Mouse (Mus musculus): ENCODE results near the gene Ccdc33. TPM values are rescaled to one million over a fixed set of nuclear protein-coding genes. Genes with fewer than 3 reads are reported as not detected.

The Ccdc33 gene
- total and polyA plus RNA-seq, 2 experiments: not detected

- Histone ChIP-seq H3K27me3 (ENCODE audit: control insufficient read depth, insufficient read depth, low read length) (no peaks in the 10 kb centered on the region), H3K27ac (replicated peaks; ENCODE audit: insufficient read depth, low read depth, low read length) (no peak overlapping the region)
These were observed 5.2 kb downstream of the Ccdc33 start for GRCm38 (mm10) chr9:58113279-58113884.

GRCm38 (mm10) chr9:58112866-58113278, 5.8 kb downstream of the Ccdc33 start:
- peaks cover 13% of the 10 kb centered on the region for H3K4me1 ChIP-seq (ENCODE audit: control insufficient read depth, insufficient read depth, low read length)
- no peak for DNase-seq (ENCODE audit: extremely low read depth, low read depth, low spot score)
- H3K9ac ChIP-seq (ENCODE audit: low read depth, low read length): no peak overlapping the region
- H3K27ac ChIP-seq (replicated peaks; ENCODE audit: insufficient read depth, low read depth, low read length): no peak overlapping the region
- H3K4me3 ChIP-seq (ENCODE audit: insufficient read depth, low read depth, low read length): no peak overlapping the region
- H3K79me2 ChIP-seq (ENCODE audit: control insufficient read depth, insufficient read depth, low read length): no peaks in the 10 kb centered on the region
- WGBS: 13% methylated on average over 6 of the region's 6 CpGs
- TF ChIP-seq CTCF (IDR thresholded peaks at IDR 0.05; ENCODE audit: low read depth, low read length): no peak
- no peak for TF ChIP-seq POLR2A (IDR thresholded peaks at IDR 0.05; ENCODE audit: extremely low read depth, insufficient read depth, low read length)
- H3K27me3 ChIP-seq (ENCODE audit: control insufficient read depth, insufficient read depth, low read length): no peaks in the 10 kb centered on the region
- H3K36me3 ChIP-seq (ENCODE audit: control insufficient read depth, insufficient read depth, low read length): no peaks in the 10 kb centered on the region

More at GRCm38 (mm10) chr9:58113279-58113884, 5.2 kb downstream of the Ccdc33 start:
- TF ChIP-seq CTCF (IDR thresholded peaks at IDR 0.05; ENCODE audit: low read depth, low read length) (no peak), POLR2A (IDR thresholded peaks at IDR 0.05; ENCODE audit: extremely low read depth, insufficient read depth, low read length) (no peak)
- Histone ChIP-seq H3K9ac (ENCODE audit: low read depth, low read length) (no peak overlapping the region), H3K36me3 (ENCODE audit: control insufficient read depth, insufficient read depth, low read length) (no peaks in the 10 kb centered on the region), H3K4me1 (ENCODE audit: control insufficient read depth, insufficient read depth, low read length) (peaks cover 13% of the 10 kb centered on the region), H3K79me2 (ENCODE audit: control insufficient read depth, insufficient read depth, low read length) (no peaks in the 10 kb centered on the region), H3K4me3 (ENCODE audit: insufficient read depth, low read depth, low read length) (no peak overlapping the region)
- no peak for DNase-seq (ENCODE audit: extremely low read depth, low read depth, low spot score)
- WGBS: 24% methylated on average over 22 of the region's 22 CpGs

- no peaks in the 10 kb centered on the region for H3K79me2 ChIP-seq (ENCODE audit: control insufficient read depth, insufficient read depth, low read length)
- no peaks in the 10 kb centered on the region for H3K36me3 ChIP-seq (ENCODE audit: control insufficient read depth, insufficient read depth, low read length)
- H3K4me3 ChIP-seq (ENCODE audit: insufficient read depth, low read depth, low read length): no peak overlapping the region
- DNase-seq (ENCODE audit: extremely low read depth, low read depth, low spot score): peak; percentile 68
- TF ChIP-seq POLR2A (IDR thresholded peaks at IDR 0.05; ENCODE audit: extremely low read depth, insufficient read depth, low read length) (no peak), CTCF (IDR thresholded peaks at IDR 0.05; ENCODE audit: low read depth, low read length) (no peak)
- H3K27me3 ChIP-seq (ENCODE audit: control insufficient read depth, insufficient read depth, low read length): no peaks in the 10 kb centered on the region
- H3K4me1 ChIP-seq (ENCODE audit: control insufficient read depth, insufficient read depth, low read length): peaks cover 13% of the 10 kb centered on the region
- H3K9ac ChIP-seq (ENCODE audit: low read depth, low read length): no peak overlapping the region
- 18% methylated on average over 6 of the region's 6 CpGs for WGBS
- H3K27ac ChIP-seq (replicated peaks; ENCODE audit: insufficient read depth, low read depth, low read length): no peak overlapping the region
These were observed 6.3 kb downstream of the Ccdc33 start for GRCm38 (mm10) chr9:58112321-58112751.

GRCm38 (mm10) chr9:58111431-58111830, 7.2 kb downstream of the Ccdc33 start:
- Histone ChIP-seq H3K79me2 (ENCODE audit: control insufficient read depth, insufficient read depth, low read length) (no peaks in the 10 kb centered on the region), H3K27ac (replicated peaks; ENCODE audit: insufficient read depth, low read depth, low read length) (no peak overlapping the region), H3K9ac (ENCODE audit: low read depth, low read length) (no peak overlapping the region), H3K27me3 (ENCODE audit: control insufficient read depth, insufficient read depth, low read length) (no peaks in the 10 kb centered on the region), H3K4me1 (ENCODE audit: control insufficient read depth, insufficient read depth, low read length) (peaks cover 13% of the 10 kb centered on the region), H3K4me3 (ENCODE audit: insufficient read depth, low read depth, low read length) (no peak overlapping the region), H3K36me3 (ENCODE audit: control insufficient read depth, insufficient read depth, low read length) (no peaks in the 10 kb centered on the region)
- WGBS: 78% methylated on average over 6 of the region's 6 CpGs
- DNase-seq (ENCODE audit: extremely low read depth, low read depth, low spot score): no peak
- TF ChIP-seq POLR2A (IDR thresholded peaks at IDR 0.05; ENCODE audit: extremely low read depth, insufficient read depth, low read length) (no peak), CTCF (IDR thresholded peaks at IDR 0.05; ENCODE audit: low read depth, low read length) (no peak)

GRCm38 (mm10) chr9:58110787-58111186, 7.8 kb downstream of the Ccdc33 start:
- no peaks in the 10 kb centered on the region for H3K27me3 ChIP-seq (ENCODE audit: control insufficient read depth, insufficient read depth, low read length)

GRCm38 (mm10) chr9:58107494-58107893, 11.1 kb downstream of the Ccdc33 start:
- WGBS: 85% methylated on average over 5 of the region's 5 CpGs
- Histone ChIP-seq H3K79me2 (ENCODE audit: control insufficient read depth, insufficient read depth, low read length) (no peaks in the 10 kb centered on the region), H3K9ac (ENCODE audit: low read depth, low read length) (no peak overlapping the region), H3K4me1 (ENCODE audit: control insufficient read depth, insufficient read depth, low read length) (peaks cover 15% of the 10 kb centered on the region), H3K4me3 (ENCODE audit: insufficient read depth, low read depth, low read length) (no peak overlapping the region), H3K36me3 (ENCODE audit: control insufficient read depth, insufficient read depth, low read length) (no peaks in the 10 kb centered on the region), H3K27ac (replicated peaks; ENCODE audit: insufficient read depth, low read depth, low read length) (no peak overlapping the region), H3K27me3 (ENCODE audit: control insufficient read depth, insufficient read depth, low read length) (no peaks in the 10 kb centered on the region)
- no peak for TF ChIP-seq POLR2A (IDR thresholded peaks at IDR 0.05; ENCODE audit: extremely low read depth, insufficient read depth, low read length)
- TF ChIP-seq CTCF (IDR thresholded peaks at IDR 0.05; ENCODE audit: low read depth, low read length): no peak
- no peak for DNase-seq (ENCODE audit: extremely low read depth, low read depth, low spot score)

More at GRCm38 (mm10) chr9:58110787-58111186, 7.8 kb downstream of the Ccdc33 start:
- Histone ChIP-seq H3K4me3 (ENCODE audit: insufficient read depth, low read depth, low read length) (no peak overlapping the region), H3K4me1 (ENCODE audit: control insufficient read depth, insufficient read depth, low read length) (peaks cover 11% of the 10 kb centered on the region), H3K9ac (ENCODE audit: low read depth, low read length) (no peak overlapping the region), H3K36me3 (ENCODE audit: control insufficient read depth, insufficient read depth, low read length) (no peaks in the 10 kb centered on the region), H3K27ac (replicated peaks; ENCODE audit: insufficient read depth, low read depth, low read length) (no peak overlapping the region), H3K79me2 (ENCODE audit: control insufficient read depth, insufficient read depth, low read length) (no peaks in the 10 kb centered on the region)
- DNase-seq (ENCODE audit: extremely low read depth, low read depth, low spot score): no peak
- WGBS: 88% methylated on average over 5 of the region's 5 CpGs
- TF ChIP-seq POLR2A (IDR thresholded peaks at IDR 0.05; ENCODE audit: extremely low read depth, insufficient read depth, low read length) (no peak), CTCF (IDR thresholded peaks at IDR 0.05; ENCODE audit: low read depth, low read length) (no peak)
